Mouse (Mus musculus): ENCODE data around the gene Zc3h10. TPM values are rescaled to one million over a fixed set of nuclear protein-coding genes. Genes with fewer than 3 reads are reported as not detected.
A peak's percentile ranks its signal among the peaks of the same experiment; 100 is the strongest.
"Not testable (repeated sequence)": the region's sequence is repeated elsewhere in the genome, so short reads cannot be mapped to it uniquely, and the experiment has no call there.

Zc3h10 gene
- polyA plus RNA-seq, 1 experiment from 2014 or later: 15.3 TPM

GRCm38 (mm10) chr10:128565206-128565787 lies 17.7 kb upstream of the Zc3h10 start:
- Histone ChIP-seq H3K9ac (replicated peaks; ENCODE audit: low read depth) (peak overlapping the region; percentile 73), H3K9me3 (ENCODE audit: low read length) (no peaks in the 10 kb centered on the region), H3K27ac (ENCODE audit: low read length) (peak overlapping the region; percentile 88), H3K27me3 (replicated peaks; ENCODE audit: insufficient read depth, low read length) (no peaks in the 10 kb centered on the region), H3K36me3 (ENCODE audit: insufficient read depth, low read length) (peaks cover 4% of the 10 kb centered on the region), H3K4me1 (ENCODE audit: insufficient read depth, low read depth, low read length) (no peaks in the 10 kb centered on the region), H3K4me3 (ENCODE audit: low read depth, low read length) (peak overlapping the region; percentile 72), H3K4me2 (replicated peaks; ENCODE audit: low read depth, low read length) (peak overlapping the region; percentile 80)
- no peak for TF ChIP-seq CTCF (IDR thresholded peaks at IDR 0.05)
- no peak for TF ChIP-seq EP300 (IDR thresholded peaks at IDR 0.05)
- peak; percentile 49 for DNase-seq (ENCODE audit: low spot score)
- WGBS: 3% methylated on average over 37 of the region's 46 CpGs
- peak; percentile 7 for ATAC-seq

- 83% methylated on average over 6 of the region's 6 CpGs for WGBS
- Histone ChIP-seq H3K4me2 (replicated peaks; ENCODE audit: low read depth, low read length) (no peak overlapping the region), H3K27ac (ENCODE audit: low read length) (no peak overlapping the region), H3K9ac (replicated peaks; ENCODE audit: low read depth) (no peak overlapping the region), H3K4me3 (ENCODE audit: low read depth, low read length) (no peak overlapping the region), H3K27me3 (replicated peaks; ENCODE audit: insufficient read depth, low read length) (no peaks in the 10 kb centered on the region), H3K36me3 (ENCODE audit: insufficient read depth, low read length) (peaks cover 18% of the 10 kb centered on the region), H3K9me3 (ENCODE audit: low read length) (no peaks in the 10 kb centered on the region), H3K4me1 (ENCODE audit: insufficient read depth, low read depth, low read length) (no peaks in the 10 kb centered on the region)
- ATAC-seq (no peak), DNase-seq (ENCODE audit: low spot score) (no peak)
- TF ChIP-seq EP300 (IDR thresholded peaks at IDR 0.05) (no peak), CTCF (IDR thresholded peaks at IDR 0.05) (no peak)
These were observed 16.0 kb upstream of the Zc3h10 start for GRCm38 (mm10) chr10:128563544-128563943.

DNA sequence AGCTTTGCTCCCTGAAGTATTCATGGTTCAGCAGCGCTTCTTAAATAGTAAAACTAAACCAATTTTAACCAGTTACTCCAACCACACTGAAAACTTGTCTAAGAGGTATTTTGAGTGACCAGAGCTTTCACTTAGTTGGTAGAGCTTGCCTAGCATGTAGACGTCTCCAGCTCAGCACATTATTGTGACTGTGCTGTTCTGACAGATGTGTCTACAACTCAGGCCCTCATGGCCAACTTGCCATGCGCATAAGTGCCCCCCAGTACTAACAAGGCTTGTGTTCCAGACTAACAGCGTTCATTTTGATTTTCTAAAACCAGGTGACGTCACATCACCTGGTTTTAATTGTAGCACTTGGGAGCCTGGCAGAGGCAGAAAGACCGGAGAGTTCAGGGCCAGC lies 9.4 kb upstream of the Zc3h10 start:
- H3K9ac ChIP-seq (replicated peaks; ENCODE audit: low read depth): no peak overlapping the region
- H3K36me3 ChIP-seq (ENCODE audit: insufficient read depth, low read length): peaks cover 18% of the 10 kb centered on the region
- H3K4me3 ChIP-seq (ENCODE audit: low read depth, low read length): no peak overlapping the region
- no peak overlapping the region for H3K4me2 ChIP-seq (replicated peaks; ENCODE audit: low read depth, low read length)
- no peaks in the 10 kb centered on the region for H3K27me3 ChIP-seq (replicated peaks; ENCODE audit: insufficient read depth, low read length)
- WGBS: 82% methylated on average over 6 of the region's 6 CpGs
- ATAC-seq: no peak
- DNase-seq (ENCODE audit: low spot score): no peak
- TF ChIP-seq EP300 (IDR thresholded peaks at IDR 0.05): no peak
- no peak for TF ChIP-seq CTCF (IDR thresholded peaks at IDR 0.05)
- no peak overlapping the region for H3K27ac ChIP-seq (ENCODE audit: low read length)
- H3K4me1 ChIP-seq (ENCODE audit: insufficient read depth, low read depth, low read length): no peaks in the 10 kb centered on the region
- no peaks in the 10 kb centered on the region for H3K9me3 ChIP-seq (ENCODE audit: low read length)

GRCm38 (mm10) chr10:128556286-128556685 lies 8.7 kb upstream of the Zc3h10 start:
- Histone ChIP-seq H3K4me2 (replicated peaks; ENCODE audit: low read depth, low read length) (no peak overlapping the region), H3K27me3 (replicated peaks; ENCODE audit: insufficient read depth, low read length) (no peaks in the 10 kb centered on the region), H3K9me3 (ENCODE audit: low read length) (no peaks in the 10 kb centered on the region), H3K36me3 (ENCODE audit: insufficient read depth, low read length) (peaks cover 18% of the 10 kb centered on the region), H3K27ac (ENCODE audit: low read length) (no peak overlapping the region), H3K4me1 (ENCODE audit: insufficient read depth, low read depth, low read length) (no peaks in the 10 kb centered on the region), H3K9ac (replicated peaks; ENCODE audit: low read depth) (no peak overlapping the region), H3K4me3 (ENCODE audit: low read depth, low read length) (no peak overlapping the region)
- DNase-seq (ENCODE audit: low spot score) (no peak), ATAC-seq (no peak)
- TF ChIP-seq EP300 (IDR thresholded peaks at IDR 0.05) (no peak), CTCF (IDR thresholded peaks at IDR 0.05) (peak; percentile 48)

DNA sequence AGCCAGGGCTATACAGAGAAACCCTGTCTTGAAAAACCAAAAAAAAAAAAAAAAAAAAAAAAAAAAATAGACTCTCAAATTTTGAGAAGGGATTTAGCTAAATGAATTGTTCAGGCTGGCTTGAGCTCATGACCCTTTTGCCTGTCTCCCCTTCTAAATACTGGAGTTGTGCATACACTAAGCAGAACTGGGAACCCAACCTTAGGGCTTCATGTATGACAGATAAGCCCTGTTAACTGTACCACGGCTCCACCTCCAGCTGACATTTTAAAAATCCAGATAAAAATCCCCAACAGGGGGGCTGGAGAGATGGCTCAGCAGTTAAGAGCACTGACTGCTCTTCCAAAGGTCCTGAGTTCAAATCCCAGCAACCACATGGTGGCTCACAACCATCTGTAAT lies 8.0 kb upstream of the Zc3h10 start:
- H3K4me3 ChIP-seq (ENCODE audit: low read depth, low read length); H3K27me3 ChIP-seq (replicated peaks; ENCODE audit: insufficient read depth, low read length); H3K9me3 ChIP-seq (ENCODE audit: low read length); H3K9ac ChIP-seq (replicated peaks; ENCODE audit: low read depth); H3K4me2 ChIP-seq (replicated peaks; ENCODE audit: low read depth, low read length); DNase-seq (ENCODE audit: low spot score); ATAC-seq; H3K27ac ChIP-seq (ENCODE audit: low read length); H3K4me1 ChIP-seq (ENCODE audit: insufficient read depth, low read depth, low read length): not testable (repeated sequence)
- H3K36me3 ChIP-seq (ENCODE audit: insufficient read depth, low read length): peaks cover 17% of the 10 kb centered on the region; the same call in 1 of the 2 replicates
- 80% methylated on average over 1 of the region's 1 CpGs for WGBS

GRCm38 (mm10) chr10:128550144-128550823 lies 2.7 kb upstream of the Zc3h10 start:
- WGBS: 90% methylated on average over 11 of the region's 11 CpGs
- H3K27me3 ChIP-seq (replicated peaks; ENCODE audit: insufficient read depth, low read length); H3K9me3 ChIP-seq (ENCODE audit: low read length); ATAC-seq; H3K4me3 ChIP-seq (ENCODE audit: low read depth, low read length); H3K36me3 ChIP-seq (ENCODE audit: insufficient read depth, low read length); H3K27ac ChIP-seq (ENCODE audit: low read length); H3K4me1 ChIP-seq (ENCODE audit: insufficient read depth, low read depth, low read length); H3K9ac ChIP-seq (replicated peaks; ENCODE audit: low read depth); DNase-seq (ENCODE audit: low spot score); H3K4me2 ChIP-seq (replicated peaks; ENCODE audit: low read depth, low read length): not testable (repeated sequence)

DNA sequence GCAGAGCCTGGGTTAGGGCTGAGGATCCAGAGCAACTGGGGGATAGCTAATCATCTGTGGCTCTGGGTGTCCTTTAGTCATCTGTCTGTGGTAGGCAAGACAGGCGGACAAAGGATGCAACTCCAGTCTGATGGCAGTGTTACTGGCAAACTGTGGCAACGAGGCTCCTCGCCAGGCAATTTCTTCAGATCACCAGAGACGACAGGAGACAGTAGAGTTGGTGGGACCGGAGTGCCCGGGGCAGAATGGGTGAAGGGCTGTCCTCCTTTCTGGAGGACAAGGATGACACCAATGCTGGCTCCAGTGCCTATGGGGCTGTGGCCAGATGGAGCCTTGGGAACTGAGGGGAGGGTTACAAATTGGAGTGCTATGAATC lies 2.1 kb upstream of the Zc3h10 start:
- not testable (repeated sequence) for DNase-seq (ENCODE audit: low spot score); H3K4me2 ChIP-seq (replicated peaks; ENCODE audit: low read depth, low read length); ATAC-seq; H3K27ac ChIP-seq (ENCODE audit: low read length); H3K9ac ChIP-seq (replicated peaks; ENCODE audit: low read depth); H3K36me3 ChIP-seq (ENCODE audit: insufficient read depth, low read length); H3K9me3 ChIP-seq (ENCODE audit: low read length); H3K27me3 ChIP-seq (replicated peaks; ENCODE audit: insufficient read depth, low read length); H3K4me3 ChIP-seq (ENCODE audit: low read depth, low read length); H3K4me1 ChIP-seq (ENCODE audit: insufficient read depth, low read depth, low read length)
- WGBS: 66% methylated on average over 6 of the region's 6 CpGs

Data from lung, postnatal 0 days (tissue).